Mouse (Mus musculus) Patski (cell line): Measurements from ENCODE around the gene Hoxa3. TPM values are rescaled to one million over a fixed set of nuclear protein-coding genes. Genes with fewer than 3 reads are reported as not detected.
A peak's percentile ranks its signal among the peaks of the same experiment; 100 is the strongest.

Source experiments
- ATAC-seq: fragments of 100-300 bp; one replicate; pipeline ENCODE4 v1.8.0; 2021
- CTCF ChIA-PET: fragments of 350-600 bp; sonication (Branson Sonifier 250); formaldehyde crosslinking; loops from one replicate; lab custom pipeline; 2022; ENCODE audit warnings: inconsistent platforms; lab: Charles Lee
- POLR2A ChIA-PET: fragments of 350-600 bp; sonication (Branson Sonifier 250); formaldehyde crosslinking; loops from one replicate; lab custom pipeline; 2022; ENCODE audit warnings: antibody characterized with exemption, inconsistent platforms; lab: Charles Lee
- DNase-seq: peaks from one replicate; pipeline ENCODE4 v3.0.0-alpha.2; 2011; ENCODE audit warnings: low read depth, low spot score
- H3K27me3 ChIP-seq: fragments of 371-371 bp; one replicate; pipeline ENCODE4 v1.5.1; 2021
- CTCF ChIP-seq: fragments of 100-300 bp; IDR thresholded peaks from one replicate; pipeline ENCODE4 v1.5.1; 2021
- in situ Hi-C: fragments of 300-500 bp; cut with MboI; formaldehyde crosslinking; loops from 3 replicates; pipeline ENCODE4 v1.11.1; 2018; ENCODE audit warnings: low pct_unique_long_range_greater_than_20kb, mixed read lengths
- polyA plus RNA-seq: library from polyadenylated mRNA; unstranded; gene quantifications from one replicate; pipeline ENCODE4 v1.2.3, GENCODE M21; 2021

Hoxa3 gene
- polyA plus RNA-seq, 1 experiment from 2014 or later, result 12.3 TPM

- H3K27me3 ChIP-seq, result no peaks in the 10 kb centered on the region
- no peak for DNase-seq
- in situ Hi-C loops, result loop anchor here (5.0 to 25.0 kb wide), 6 partner anchors 49 to 1049 kb away; partner anchors contain the start of genes 5730596B20Rik and Cbx3
- POLR2A ChIA-PET, result interaction anchor here (0.6 to 37.4 kb wide), 5 partner anchors 12 to 123 kb away, joined by 5 to 778 read pairs (median 153); partner anchors contain the start of genes 5730596B20Rik, Gm28308, Hoxa10 and Hoxa11
- CTCF ChIA-PET, result interaction anchor here (0.7 to 3.7 kb wide), 11 partner anchors 9 to 1023 kb away, joined by 3 to 21 read pairs (median 5); partner anchors contain the start of genes 5730596B20Rik, Gm28308, Hoxa3 and Hoxa5
- no peak for ATAC-seq
- no peak for TF ChIP-seq CTCF
Observed at GRCm38 (mm10) chr6:52223939-52224760, 11.0 kb upstream of the Hoxa3 start.

DNA sequence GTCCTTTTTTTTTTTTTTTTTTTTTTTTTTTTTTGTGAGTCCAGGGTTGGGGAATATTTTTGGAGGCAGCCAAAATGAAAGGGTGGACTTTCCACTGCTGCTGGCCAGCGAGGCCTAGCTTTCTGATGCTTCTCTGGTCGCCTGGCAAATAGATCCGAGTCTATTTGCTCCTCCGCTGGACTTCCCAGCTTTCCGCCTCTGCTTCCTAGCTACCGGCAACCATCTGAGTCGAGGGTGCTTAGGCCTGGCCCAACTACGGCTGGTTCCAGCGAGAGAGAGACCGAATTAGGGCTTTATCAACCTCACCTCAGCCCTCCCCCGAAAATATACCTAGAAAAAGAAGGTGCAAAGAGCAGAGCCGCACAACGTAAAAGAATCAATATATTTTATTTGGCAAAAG lies 9.6 kb upstream of the Hoxa3 start:
- DNase-seq, result no peak
- ChIA-PET POLR2A (interaction anchor here (1.1 to 37.4 kb wide), 5 partner anchors 11 to 232 kb away, joined by 3 to 778 read pairs (median 153); partner anchors contain the start of genes 5730596B20Rik, Gm28308, Hoxa10 and Hoxa11), CTCF (interaction anchor here (0.6 to 5.0 kb wide), 11 partner anchors 8 to 346 kb away, joined by 3 to 21 read pairs (median 5); partner anchors contain the start of genes Gm28308, Hoxa11, Hoxa3 and Hoxa9)
- ATAC-seq, result no peak
- in situ Hi-C loops, result loop anchor here (5.0 to 25.0 kb wide), 6 partner anchors 48 to 1048 kb away; partner anchors contain the start of genes 5730596B20Rik and Cbx3
- H3K27me3 ChIP-seq, result no peaks in the 10 kb centered on the region
- no peak for TF ChIP-seq CTCF

GRCm38 (mm10) chr6:52221993-52222685 lies 9.0 kb upstream of the Hoxa3 start:
- ChIA-PET CTCF (interaction anchor here (0.6 to 5.0 kb wide), 17 partner anchors 8 to 1015 kb away, joined by 3 to 21 read pairs (median 5); partner anchors contain the start of genes Gm28308, Hoxa10, Hoxa11 and Hoxa3), POLR2A (interaction anchor here (1.1 to 37.4 kb wide), 7 partner anchors 10 to 231 kb away, joined by 3 to 778 read pairs (median 4); partner anchors contain the start of genes 5730596B20Rik, Gm28308, Hoxa10 and Hoxa11)
- no peak for TF ChIP-seq CTCF

DNA sequence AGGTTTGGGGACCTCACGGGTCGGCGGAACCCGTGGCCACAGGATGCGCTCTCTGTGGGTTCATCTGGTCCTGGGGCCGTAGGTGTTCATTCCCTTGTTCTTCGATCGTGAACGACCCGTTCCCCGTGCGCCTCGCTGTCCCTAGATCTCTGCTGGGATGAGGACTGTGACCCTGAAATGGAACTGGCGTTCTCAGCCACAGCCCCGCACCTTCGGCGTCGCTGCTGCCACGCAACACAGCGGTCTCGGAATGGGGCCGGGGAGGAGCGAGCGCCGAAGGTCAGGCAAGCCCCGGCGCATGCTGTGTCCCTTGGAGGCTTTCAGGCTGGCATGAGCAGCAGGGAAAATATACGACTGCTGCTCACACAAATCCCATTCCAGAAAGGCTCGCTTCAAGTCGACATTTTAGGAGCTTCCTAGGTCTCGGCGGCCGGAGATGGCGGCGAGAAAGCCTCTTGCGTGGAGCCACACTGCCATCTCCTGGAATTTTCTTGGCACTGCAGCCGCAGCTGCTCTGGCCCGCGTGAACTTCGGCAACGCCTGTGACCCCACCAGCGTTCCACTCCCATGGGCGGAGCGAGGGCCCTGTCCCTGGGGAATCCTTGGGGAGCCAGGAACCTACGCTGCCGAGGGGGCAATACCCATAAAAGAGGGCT lies 8.3 kb upstream of the Hoxa3 start, which contains the start of gene Hoxa7:
TSS of gene Hoxa7 (minus strand) at position 518 of the 656 bp plus-strand sequence.
- DNase-seq (peak; percentile 91), ATAC-seq (peak; percentile 57)
- no peaks in the 10 kb centered on the region for H3K27me3 ChIP-seq
- in situ Hi-C loops, result loop anchor here (5.0 to 25.0 kb wide), 6 partner anchors 47 to 1047 kb away; partner anchors contain the start of genes 5730596B20Rik and Cbx3
- ChIA-PET POLR2A (interaction anchor here (1.4 to 37.4 kb wide), 5 partner anchors 9 to 220 kb away, joined by 3 to 778 read pairs (median 153); partner anchors contain the start of genes 5730596B20Rik, Gm28308, Hoxa10 and Hoxa11), CTCF (interaction anchor here (0.8 to 5.0 kb wide), 16 partner anchors 7 to 1015 kb away, joined by 3 to 21 read pairs (median 5); partner anchors contain the start of genes Gm28308, Hoxa10, Hoxa3 and Hoxa9)
- no peak for TF ChIP-seq CTCF

More at GRCm38 (mm10) chr6:52221993-52222685, 9.0 kb upstream of the Hoxa3 start:
- no peaks in the 10 kb centered on the region for H3K27me3 ChIP-seq
- DNase-seq (no peak), ATAC-seq (peak; percentile 41)
- in situ Hi-C loops, result loop anchor here (5.0 to 25.0 kb wide), 6 partner anchors 47 to 1047 kb away; partner anchors contain the start of genes 5730596B20Rik and Cbx3

- POLR2A ChIA-PET, result interaction anchor here (1.4 to 37.4 kb wide), 5 partner anchors 9 to 219 kb away, joined by 3 to 778 read pairs (median 153); partner anchors contain the start of genes 5730596B20Rik, Gm28308, Hoxa10 and Hoxa11
- H3K27me3 ChIP-seq, result no peaks in the 10 kb centered on the region
- in situ Hi-C loops, result loop anchor here (5.0 to 25.0 kb wide), 6 partner anchors 46 to 1046 kb away; partner anchors contain the start of genes 5730596B20Rik and Cbx3
- CTCF ChIA-PET, result interaction anchor here (0.9 to 5.0 kb wide), 13 partner anchors 7 to 1014 kb away, joined by 3 to 23 read pairs (median 6); partner anchors contain the start of genes Gm28308, Hoxa10, Hoxa3 and Hoxa9
- ATAC-seq (no peak), DNase-seq (no peak)
- no peak for TF ChIP-seq CTCF
Observed at GRCm38 (mm10) chr6:52220865-52221310, 7.8 kb upstream of the Hoxa3 start.

DNA sequence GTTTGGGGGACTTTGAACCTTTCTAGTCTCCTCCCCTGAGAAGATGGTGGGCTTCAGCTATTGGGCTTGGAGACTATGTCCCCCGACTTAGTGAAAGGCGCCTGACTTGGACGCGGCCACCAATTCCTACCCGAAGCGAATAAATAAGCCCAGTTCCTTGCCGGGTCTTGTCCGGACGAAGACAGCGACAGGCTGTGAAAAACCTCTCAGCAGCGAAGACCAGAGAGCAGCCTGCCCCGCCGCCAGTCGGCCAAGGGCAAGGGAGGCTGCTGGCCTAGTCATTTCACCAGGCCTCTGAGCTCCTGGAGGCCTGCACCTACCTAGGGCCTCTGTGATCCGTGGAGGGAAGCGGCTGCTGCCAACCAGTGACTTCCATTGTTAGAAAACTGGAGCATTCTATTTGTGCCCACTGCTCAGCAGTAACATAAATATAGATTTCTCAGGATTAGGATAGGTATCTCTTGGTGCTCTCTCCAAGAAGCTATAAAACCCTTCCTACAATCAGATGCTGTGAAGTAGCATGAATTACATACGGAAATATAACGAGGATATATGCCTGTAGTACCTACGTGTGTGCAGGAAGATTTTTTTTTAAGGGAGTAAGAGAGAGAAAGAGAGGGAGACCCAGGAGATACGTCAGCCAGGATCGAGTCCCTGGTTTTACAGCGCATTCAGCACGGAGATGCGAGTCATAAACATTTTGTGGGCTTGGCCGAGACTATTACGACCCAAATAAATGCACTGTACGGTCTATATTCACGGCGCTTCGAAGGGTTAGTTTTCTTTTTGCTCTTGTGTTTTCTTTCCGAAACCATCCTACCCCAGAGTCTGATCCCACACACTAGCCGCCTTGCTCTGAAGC lies 7.1 kb upstream of the Hoxa3 start:
- TF ChIP-seq CTCF, result no peak
- ChIA-PET CTCF (interaction anchor here (1.0 to 5.0 kb wide), 11 partner anchors 9 to 344 kb away, joined by 3 to 23 read pairs (median 8); partner anchors contain the start of genes Hoxa10 and Hoxa9), POLR2A (interaction anchor here (1.2 to 37.4 kb wide), 6 partner anchors 8 to 360 kb away, joined by 3 to 778 read pairs (median 78); partner anchors contain the start of genes 5730596B20Rik, Gm28308, Hoxa10 and Hoxa11)
- no peaks in the 10 kb centered on the region for H3K27me3 ChIP-seq
- in situ Hi-C loops, result loop anchor here (5.0 to 25.0 kb wide), 6 partner anchors 45 to 1045 kb away; partner anchors contain the start of genes 5730596B20Rik and Cbx3
- ATAC-seq, result no peak
- no peak for DNase-seq

GRCm38 (mm10) chr6:52219234-52219942 lies 6.3 kb upstream of the Hoxa3 start:
- in situ Hi-C loops, result loop anchor here (5.0 to 25.0 kb wide), 2 partner anchors 507 to 632 kb away; no protein-coding TSS in a partner anchor
- no peaks in the 10 kb centered on the region for H3K27me3 ChIP-seq
- no peak for DNase-seq
- no peak for ATAC-seq
- CTCF ChIA-PET, result interaction anchor here (1.0 to 5.0 kb wide), 11 partner anchors 8 to 343 kb away, joined by 3 to 23 read pairs (median 7); partner anchors contain the start of genes 5730596B20Rik, Hoxa10 and Hoxa9
- no peak for TF ChIP-seq CTCF
- POLR2A ChIA-PET, result interaction anchor here (1.2 to 37.4 kb wide), 6 partner anchors 7 to 360 kb away, joined by 3 to 778 read pairs (median 80); partner anchors contain the start of genes 5730596B20Rik, Gm28308, Hoxa10 and Hoxa11
